18 mouse cellular contexts compared by ENCODE assay signal in genomic region chr12:94217906-94218305, GRCm38 (mm10).
DNase-seq lines count a peak whose midpoint lies in the region; ATAC-seq and TF ChIP-seq lines count a peak whose summit lies in the region.
"Had no signal": no experiment of that assay in that cellular context is flagged by ENCODE, and none has a peak within 500 bp of the region (broad histone marks: within the 10 kb centered on the region; RNA-seq: fewer than 3 reads in every experiment).

No protein-coding gene starts in this region.

- DNase-seq in cerebellum, postnatal 10 days: peak; percentile 3 to 8
- no peak for DNase-seq in cerebellum, adult 9-10 months
- peak; percentile 45 for DNase-seq in 3T3-L1 (ENCODE audit: low read depth, low spot score)
- DNase-seq in gastrocnemius, postnatal 25 days: peak; percentile 51
- DNase-seq in heart, postnatal 0 days (ENCODE audit: low spot score): peak; percentile 11
- DNase-seq in yolk sac, embryonic 10.5 days (ENCODE audit: low spot score): no peak
- no peak for DNase-seq in frontal cortex, postnatal 14 days (ENCODE audit: low spot score in 2 of 2)
- DNase-seq: adrenal gland, adult 2 months; cerebellum, postnatal 25 days; thymus, adult 2 months had no signal

- H3K27me3 ChIP-seq in heart, postnatal 0 days (ENCODE audit: control insufficient read depth, insufficient read depth, low read length): no peaks in the 10 kb centered on the region
- no peaks in the 10 kb centered on the region for H3K27me3 ChIP-seq in forebrain, embryonic 12.5 days
- H3K27me3 ChIP-seq: liver, embryonic 12.5 days; neural tube, embryonic 12.5 days had no signal

- H3K4me1 ChIP-seq in heart, postnatal 0 days (ENCODE audit: control insufficient read depth, insufficient read depth): no peaks in the 10 kb centered on the region; the same call in 1 of the 2 replicates
- H3K4me1 ChIP-seq in forebrain, embryonic 12.5 days: no peaks in the 10 kb centered on the region
- H3K4me1 ChIP-seq: liver, embryonic 12.5 days; midbrain, embryonic 10.5 days; neural tube, embryonic 12.5 days had no signal

- H3K4me2 ChIP-seq in heart, postnatal 0 days (ENCODE audit: low read depth, low read length): 0 out of 2 replicates have a peak overlapping the region, but pooled peaks have one; percentile 8
- H3K4me2 ChIP-seq in forebrain, embryonic 12.5 days: no peak overlapping the region
- H3K4me2 ChIP-seq: liver, embryonic 12.5 days; neural tube, embryonic 12.5 days had no signal

- 0 out of 2 replicates have a peak, but pooled peaks cover 2% of the 10 kb centered on the region for H3K9me3 ChIP-seq in heart, postnatal 0 days (replicated peaks; ENCODE audit: control insufficient read depth, low read length)
- H3K9me3 ChIP-seq in forebrain, embryonic 12.5 days: no peaks in the 10 kb centered on the region
- H3K9me3 ChIP-seq: liver, embryonic 12.5 days; midbrain, embryonic 10.5 days; neural tube, embryonic 12.5 days had no signal

- no peak overlapping the region for H3K9ac ChIP-seq in heart, postnatal 0 days (replicated peaks; ENCODE audit: low read depth, low read length)
- no peak overlapping the region for H3K9ac ChIP-seq in forebrain, embryonic 12.5 days
- H3K9ac ChIP-seq: liver, embryonic 12.5 days; neural tube, embryonic 12.5 days had no signal

- no peak overlapping the region for H3K27ac ChIP-seq in heart, postnatal 0 days (ENCODE audit: low read depth)
- no peak overlapping the region for H3K27ac ChIP-seq in forebrain, embryonic 12.5 days
- H3K27ac ChIP-seq: left cerebral cortex, adult 2 months; liver, embryonic 12.5 days; midbrain, embryonic 10.5 days; neural tube, embryonic 12.5 days had no signal

- ATAC-seq in heart, postnatal 0 days (ENCODE audit: insufficient read depth, low read depth): peak; percentile 41; the same call in 1 of the 2 replicates
- ATAC-seq in forebrain, embryonic 12.5 days (ENCODE audit: low FRiP score): no peak
- ATAC-seq: intestine, postnatal 0 days; liver, embryonic 12.5 days; lung, postnatal 0 days had no signal

- 26% methylated on average over 4 of the region's 4 CpGs for WGBS in heart, postnatal 0 days
- WGBS in forebrain, embryonic 12.5 days: 85% methylated on average over 4 of the region's 4 CpGs

- TF ChIP-seq CTCF in heart, postnatal 0 days (IDR thresholded peaks at IDR 0.05; ENCODE audit: low read depth): no peak

- no peak for TF ChIP-seq EP300 in heart, postnatal 0 days (IDR thresholded peaks at IDR 0.05; ENCODE audit: low read depth)

- no peaks in the 10 kb centered on the region for H3K36me3 ChIP-seq in heart, postnatal 0 days (replicated peaks; ENCODE audit: control insufficient read depth, insufficient read depth, low read length)
- H3K36me3 ChIP-seq in forebrain, embryonic 12.5 days (replicated peaks): no peaks in the 10 kb centered on the region
- H3K36me3 ChIP-seq: liver, embryonic 12.5 days; midbrain, embryonic 10.5 days; neural tube, embryonic 12.5 days had no signal

- no peak overlapping the region for H3K4me3 ChIP-seq in heart, postnatal 0 days (ENCODE audit: low read depth, low read length)
- H3K4me3 ChIP-seq in forebrain, embryonic 12.5 days (replicated peaks): no peak overlapping the region
- H3K4me3 ChIP-seq: erythroblast, embryonic 14.5 days; left cerebral cortex, adult 2 months; liver, embryonic 12.5 days; midbrain, embryonic 10.5 days; neural tube, embryonic 12.5 days had no signal

Comparison
In these comparisons a context has a peak if more than half of its experiments do, and no peak if none do; other contexts are left out.
1. DNase-seq: peak in cerebellum, postnatal 10 days (2 of 2), 3T3-L1 (single experiment), gastrocnemius, postnatal 25 days (single experiment) and heart, postnatal 0 days (single experiment); none in cerebellum, adult 9-10 months (single experiment), yolk sac, embryonic 10.5 days (single experiment) and frontal cortex, postnatal 14 days (0 of 2).